Mouse (Mus musculus) cerebellum, adult 11-12 months (tissue): ENCODE measurements around the gene Map3k1.
A peak's percentile ranks its signal among the peaks of the same experiment; 100 is the strongest.

Experiments
- DNase-seq: peaks from one replicate; pipeline ENCODE4 v3.0.0; 2022

Map3k1 gene

DNA sequence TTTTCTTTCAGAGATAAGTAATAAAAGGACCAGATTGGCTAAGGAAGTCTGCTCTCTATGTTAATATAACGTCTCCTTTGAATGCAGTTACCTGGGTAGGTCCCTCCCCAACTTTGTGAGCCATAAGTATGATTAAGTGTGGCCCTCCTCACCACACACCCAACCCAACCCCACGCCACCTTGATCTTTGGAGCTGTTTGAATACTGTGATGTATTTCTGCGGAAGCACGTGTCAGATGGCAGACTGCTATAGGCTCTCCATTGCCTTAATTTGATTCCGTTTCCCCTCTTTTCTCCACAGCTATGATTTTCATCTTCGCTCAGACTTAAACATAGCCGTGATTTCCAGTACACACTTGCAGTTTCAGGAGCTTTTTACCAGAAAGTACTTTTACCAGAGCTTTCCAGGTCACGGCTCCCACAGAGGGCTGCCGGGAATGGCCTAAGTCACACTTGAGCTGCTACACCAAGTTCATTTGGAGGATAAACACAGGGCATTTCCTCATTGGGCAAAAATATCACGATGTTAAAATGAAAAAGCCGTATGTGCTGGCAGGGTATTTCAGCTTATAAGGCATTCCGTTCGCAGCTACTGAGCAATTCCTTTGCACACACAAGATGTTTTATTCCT is 2.3 kb upstream of the Map3k1 start:
- DNase-seq: no peak

GRCm38 (mm10) chr13:111809466-111810228 is 854 bp upstream of the Map3k1 start:
- DNase-seq: peak; percentile 80

- DNase-seq: no peak
Observed at GRCm38 (mm10) chr13:111808387-111808636, 481 bp downstream of the Map3k1 start.

DNA sequence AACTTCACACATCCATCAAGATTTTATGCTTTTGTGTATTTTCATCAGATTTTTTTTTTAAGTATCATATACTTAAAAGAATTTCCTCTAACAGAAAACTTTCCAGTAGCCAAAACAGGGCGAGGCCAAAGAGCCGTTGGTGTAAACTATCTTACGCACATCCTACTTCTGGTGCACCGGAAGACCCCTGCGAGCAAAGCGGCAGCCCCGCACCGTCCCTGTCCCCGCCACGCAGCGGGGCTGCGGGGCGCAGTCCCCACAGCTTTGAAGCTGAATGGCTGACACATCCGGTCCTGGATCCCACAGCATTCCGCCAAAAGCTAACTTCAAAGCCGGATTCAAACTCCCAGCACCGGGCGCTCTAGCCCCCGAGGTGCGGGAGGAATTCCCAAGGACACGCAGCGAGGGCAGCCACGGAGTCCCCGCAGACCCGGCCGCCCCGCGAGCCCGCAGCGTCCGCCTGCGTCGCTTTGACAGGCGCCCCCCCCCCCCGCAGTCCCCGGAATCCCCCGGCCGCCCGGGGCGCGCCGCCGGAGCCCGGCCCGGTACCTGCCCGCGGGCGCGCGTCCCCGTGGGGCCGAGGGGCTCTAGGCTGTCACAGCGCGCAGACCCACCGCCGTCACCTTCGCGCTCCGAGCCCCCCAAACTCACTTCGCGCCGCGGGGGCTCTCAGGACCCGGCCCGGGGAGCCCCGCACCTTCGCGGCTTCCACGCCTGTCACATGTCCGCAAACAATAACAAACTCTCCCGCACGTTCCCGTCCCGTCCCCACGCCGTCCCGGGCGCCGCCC is 1.0 kb downstream of the Map3k1 start:
- DNase-seq: peak; percentile 61

- DNase-seq: no peak
Observed at GRCm38 (mm10) chr13:111807105-111807595, 1.6 kb downstream of the Map3k1 start.

DNA sequence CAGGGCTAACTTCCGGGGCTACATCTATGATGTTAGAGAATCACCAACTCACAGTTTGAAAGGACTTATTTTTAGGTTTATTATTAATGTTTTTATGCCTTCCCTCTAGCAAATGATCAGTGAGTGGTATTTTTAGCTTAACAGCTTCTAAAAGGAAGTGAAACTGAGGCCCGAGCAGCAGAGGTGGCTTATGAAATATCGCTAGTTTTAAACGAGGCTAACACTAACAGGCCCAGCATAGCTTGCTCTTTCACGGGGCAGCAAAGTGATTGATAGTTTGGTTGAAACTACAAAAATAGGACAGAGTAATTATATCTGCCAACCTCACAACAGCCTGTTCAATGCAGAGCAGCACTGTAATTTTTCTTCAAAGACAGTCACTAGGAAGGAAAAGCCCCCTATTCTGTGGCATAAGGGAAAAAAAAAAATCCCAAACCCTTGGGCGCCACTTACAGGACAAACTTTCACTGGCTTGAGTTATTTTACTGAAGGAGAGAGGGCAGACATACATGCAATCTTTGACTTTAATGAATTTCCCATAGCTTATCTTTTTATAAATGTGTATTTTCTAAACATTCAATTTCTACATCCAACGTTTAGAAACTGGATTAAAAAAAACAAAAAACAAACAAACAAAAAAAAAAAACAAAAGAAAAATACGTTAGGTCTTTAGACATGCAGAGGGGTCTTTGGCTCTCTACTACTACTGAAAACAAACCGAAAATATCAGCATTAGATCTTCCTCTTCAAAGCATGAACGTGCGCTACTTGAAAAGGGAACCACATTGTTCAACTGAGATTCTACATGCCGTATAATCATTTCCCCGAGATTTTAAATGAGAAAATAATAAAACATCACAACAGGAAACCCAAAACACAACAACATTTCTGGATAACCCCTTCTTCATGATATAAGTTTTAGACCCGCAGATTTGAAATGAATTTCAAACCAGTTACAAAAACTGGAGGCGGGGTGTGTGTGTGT is 2.8 kb downstream of the Map3k1 start:
- no peak for DNase-seq

DNA sequence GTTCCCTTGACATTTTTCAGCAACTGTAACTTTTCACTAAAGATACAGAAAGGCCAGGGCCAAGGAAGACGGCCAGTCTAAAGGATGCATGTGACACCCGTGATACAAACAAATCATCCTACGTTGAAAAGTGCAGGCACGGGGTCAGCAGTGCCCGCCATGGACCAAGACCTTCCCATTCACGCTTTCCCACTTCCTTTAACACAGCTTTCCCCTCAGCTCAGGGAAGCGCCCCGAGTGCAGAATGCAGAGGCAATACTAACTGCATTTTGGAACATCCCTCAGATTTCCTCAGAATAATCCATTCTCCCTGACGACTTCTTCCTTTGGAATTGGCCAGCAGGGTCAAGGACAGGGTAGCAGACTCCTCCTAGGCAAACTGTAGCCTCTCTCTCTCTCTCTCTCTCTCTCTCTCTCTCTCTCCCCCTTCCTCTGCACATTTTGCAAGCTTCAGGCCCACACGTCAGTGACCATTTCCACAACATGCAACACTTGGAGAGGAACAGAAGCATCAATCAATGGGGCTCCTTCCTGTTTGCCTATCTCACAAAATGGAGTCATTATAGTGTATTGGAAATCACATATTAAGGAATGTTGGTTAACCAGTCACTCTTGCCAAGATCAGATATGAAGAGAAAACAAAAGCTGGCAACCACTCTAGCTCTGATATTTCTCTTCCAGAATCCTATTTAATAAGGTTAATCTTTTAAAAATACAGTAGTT is 3.7 kb downstream of the Map3k1 start:
- no peak for DNase-seq

DNA sequence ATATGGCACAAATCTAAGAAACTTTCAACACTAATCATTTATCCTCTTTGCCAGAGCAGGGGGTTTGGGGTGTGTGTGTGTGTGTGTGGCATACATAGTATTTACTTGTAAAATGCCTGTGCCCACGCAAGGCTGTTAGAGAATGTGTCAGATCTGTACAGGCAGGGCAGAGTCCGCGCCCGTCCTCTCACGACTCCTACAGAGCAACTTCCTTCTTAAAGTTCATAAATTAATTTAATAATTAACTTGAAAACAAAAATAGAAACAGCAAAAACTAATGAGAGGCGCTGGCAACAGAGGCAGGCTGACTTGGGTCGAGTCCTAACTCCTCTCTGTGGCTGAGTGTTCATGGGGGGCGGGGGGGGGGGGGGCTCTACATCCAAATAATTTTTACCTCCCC is 4.6 kb downstream of the Map3k1 start:
- no peak for DNase-seq

GRCm38 (mm10) chr13:111803506-111803905 is 5.3 kb downstream of the Map3k1 start:
- DNase-seq: no peak

- no peak for DNase-seq
Observed at GRCm38 (mm10) chr13:111802900-111803299, 5.9 kb downstream of the Map3k1 start.

- no peak for DNase-seq
Observed at GRCm38 (mm10) chr13:111802271-111802665, 6.5 kb downstream of the Map3k1 start.

GRCm38 (mm10) chr13:111801662-111802270 is 7.0 kb downstream of the Map3k1 start:
- no peak for DNase-seq

GRCm38 (mm10) chr13:111800866-111801265 is 7.9 kb downstream of the Map3k1 start:
- no peak for DNase-seq

DNA sequence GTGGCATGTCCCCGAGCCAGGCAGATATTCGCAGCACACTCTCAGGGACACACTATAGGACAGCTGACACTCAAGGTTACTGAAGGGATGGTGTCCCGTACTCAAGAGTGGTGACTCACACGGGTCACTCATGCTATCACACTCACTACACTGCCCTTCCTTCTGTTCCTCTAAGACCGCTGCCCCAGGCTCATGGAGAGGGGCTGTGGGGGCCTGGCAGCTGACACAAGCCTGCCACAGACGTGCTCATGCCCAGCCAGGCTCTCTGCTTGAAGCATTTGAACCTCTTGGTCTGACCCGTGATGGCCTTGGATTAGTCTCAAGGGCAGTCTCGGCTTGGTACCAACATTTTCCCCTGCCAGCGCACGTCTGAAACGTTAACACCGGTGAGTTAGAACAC is 10.7 kb downstream of the Map3k1 start:
- DNase-seq: no peak

DNA sequence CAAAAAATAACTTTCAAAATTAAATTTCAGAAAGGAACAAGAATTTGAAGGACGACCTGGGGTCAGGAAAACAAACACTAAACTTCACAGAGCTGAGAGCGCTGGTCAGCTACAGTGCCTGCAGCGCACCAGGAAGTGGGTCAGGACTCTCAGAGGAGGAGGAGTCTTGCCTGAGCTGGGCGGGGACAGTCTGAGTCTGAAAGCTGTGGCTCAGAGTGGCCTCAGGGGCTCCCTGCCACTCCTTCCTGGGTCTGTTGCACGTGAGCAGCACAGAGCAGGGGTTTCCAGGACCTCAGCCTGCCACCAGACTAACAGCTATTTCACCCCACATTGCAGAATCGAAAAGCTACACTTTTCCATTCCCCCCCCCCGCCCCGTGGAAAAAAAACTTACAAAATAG is 11.8 kb downstream of the Map3k1 start:
- DNase-seq: no peak

GRCm38 (mm10) chr13:111796191-111796920 is 12.4 kb downstream of the Map3k1 start:
- no peak for DNase-seq

- DNase-seq: no peak
Observed at GRCm38 (mm10) chr13:111792975-111793287, 15.9 kb downstream of the Map3k1 start.

- peak; percentile 88 for DNase-seq
Observed at GRCm38 (mm10) chr13:111792130-111792974, 16.4 kb downstream of the Map3k1 start.

- no peak for DNase-seq
Observed at GRCm38 (mm10) chr13:111791596-111791995, 17.2 kb downstream of the Map3k1 start.
